Mouse (Mus musculus) heart, adult 2 months (tissue): ENCODE results near the gene Defb29.

Source experiments
- CTCF ChIP-seq: fragments of 200-600 bp; IDR thresholded peaks from 2 replicates; pipeline ENCODE4 v1.8.1; 2022; ENCODE audit warnings: antibody characterized with exemption, mild to moderate bottlenecking, moderate library complexity
- EP300 ChIP-seq: fragments of 200-500 bp; IDR thresholded peaks from 2 replicates; pipeline ENCODE4 v1.6.1; 2011; ENCODE audit warnings: low read depth, low read length, control low read depth; ENCODE audit not compliant: insufficient read depth
- POLR2A ChIP-seq: fragments of 200-500 bp; IDR thresholded peaks from 2 replicates; pipeline ENCODE4 v1.6.1; 2011; ENCODE audit warnings: mild to moderate bottlenecking, low read depth, low read length, control low read depth; ENCODE audit not compliant: insufficient read depth

DNA sequence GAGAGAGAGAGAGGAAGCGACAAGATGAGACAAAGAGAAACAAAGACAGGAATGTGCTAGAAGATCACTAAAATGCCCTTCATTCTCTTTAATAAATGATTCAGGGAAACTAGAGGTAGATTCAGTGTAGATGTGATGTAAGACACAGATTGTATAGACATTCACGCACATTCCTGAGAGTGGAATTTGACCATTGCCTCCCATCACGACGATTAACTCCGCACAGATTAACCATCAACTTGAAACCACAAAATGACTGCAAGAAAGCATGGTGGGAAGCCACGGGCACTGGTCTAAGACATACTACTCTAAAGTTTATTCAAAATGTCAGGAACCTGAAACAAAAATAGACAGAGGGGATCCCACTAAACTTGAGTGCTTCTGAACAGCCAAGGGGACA, 30.4 kb upstream of the Defb29 start:
- TF ChIP-seq CTCF: no peak
- no peak for TF ChIP-seq POLR2A
- TF ChIP-seq EP300: no peak
